Mouse (Mus musculus) liver, postnatal 0 days (tissue): ENCODE data around the gene Msl1. TPM values are rescaled to one million over a fixed set of nuclear protein-coding genes. Genes with fewer than 3 reads are reported as not detected.
A peak's percentile ranks its signal among the peaks of the same experiment; 100 is the strongest.

Experiments
- ATAC-seq: fragments of 200-750 bp; cut with Nextera tagmentation; 2 replicates; pipeline ENCODE4 v1.8.0; 2017; ENCODE audit warnings: mild to moderate bottlenecking, moderate library complexity
- DNase-seq: peaks from one replicate; pipeline ENCODE4 v3.0.0-alpha.2; 2016
- H3K27ac ChIP-seq: fragments of 300-500 bp; sonication (generic); 2 replicates; pipeline ENCODE4 v1.5.1; 2014; ENCODE audit warnings: antibody characterized with exemption, moderate library complexity, mild to moderate bottlenecking, low read depth
- H3K27me3 ChIP-seq: fragments of 300-500 bp; sonication (generic); 2 replicates; pipeline ENCODE4 v1.6.1; 2014; ENCODE audit warnings: low read length, control low read depth, mixed read lengths; ENCODE audit not compliant: insufficient read depth
- H3K36me3 ChIP-seq: fragments of 300-500 bp; sonication (generic); replicated peaks from 2 replicates; pipeline ENCODE4 v1.6.1; 2014; ENCODE audit warnings: mild to moderate bottlenecking, control low read depth, low read length, moderate library complexity, mixed read lengths; ENCODE audit not compliant: insufficient read depth
- H3K4me1 ChIP-seq: fragments of 300-500 bp; sonication (generic); 2 replicates; pipeline ENCODE4 v1.6.1; 2014; ENCODE audit warnings: antibody characterized with exemption, mild to moderate bottlenecking, control low read depth; ENCODE audit not compliant: insufficient read depth
- H3K4me2 ChIP-seq: fragments of 300-500 bp; sonication (generic); 2 replicates; pipeline ENCODE4 v1.6.1; 2014; ENCODE audit warnings: low read depth, mild to moderate bottlenecking, low read length, moderate library complexity, mixed read lengths
- H3K4me3 ChIP-seq: fragments of 300-500 bp; sonication (generic); 2 replicates; pipeline ENCODE4 v1.5.1; 2014; ENCODE audit warnings: low read depth, low read length
- H3K9ac ChIP-seq: fragments of 300-500 bp; sonication (generic); replicated peaks from 2 replicates; pipeline ENCODE4 v1.6.1; 2014; ENCODE audit warnings: mild to moderate bottlenecking, moderate library complexity
- H3K9me3 ChIP-seq: fragments of 300-500 bp; sonication (generic); 2 replicates; pipeline ENCODE4 v1.6.1; 2016; ENCODE audit warnings: mild to moderate bottlenecking, control low read depth, low read length, mixed read lengths
- CTCF ChIP-seq: sonication (generic); IDR thresholded peaks from 2 replicates; pipeline ENCODE4 v1.5.1; 2016; ENCODE audit warnings: antibody characterized with exemption, low read depth
- EP300 ChIP-seq: IDR thresholded peaks from 2 replicates; pipeline ENCODE4 v1.6.1; 2016; ENCODE audit warnings: antibody characterized with exemption, low read depth, mild to moderate bottlenecking
- WGBS: fragments of 180-500 bp; shearing (Covaris S2); extraction: QIAGEN DNeasy Blood & Tissue Kit; methylation state at CpG from one replicate; pipeline ENCODE4 v1.1.7; 2014; ENCODE audit not compliant: insufficient replicate concordance; 5-methylcytosine and 5-hydroxymethylcytosine counted together
- polyA plus RNA-seq: library from polyadenylated mRNA; unstranded; fragments of >200 nt; fragmentation: Nextera tagmentation; extraction: Ambion mirVana; gene quantifications from 2 replicates; pipeline ENCODE4 v1.2.1, GENCODE M21; 2015

The Msl1 gene
- polyA plus RNA-seq, 1 experiment from 2014 or later: 5.4 TPM

DNA sequence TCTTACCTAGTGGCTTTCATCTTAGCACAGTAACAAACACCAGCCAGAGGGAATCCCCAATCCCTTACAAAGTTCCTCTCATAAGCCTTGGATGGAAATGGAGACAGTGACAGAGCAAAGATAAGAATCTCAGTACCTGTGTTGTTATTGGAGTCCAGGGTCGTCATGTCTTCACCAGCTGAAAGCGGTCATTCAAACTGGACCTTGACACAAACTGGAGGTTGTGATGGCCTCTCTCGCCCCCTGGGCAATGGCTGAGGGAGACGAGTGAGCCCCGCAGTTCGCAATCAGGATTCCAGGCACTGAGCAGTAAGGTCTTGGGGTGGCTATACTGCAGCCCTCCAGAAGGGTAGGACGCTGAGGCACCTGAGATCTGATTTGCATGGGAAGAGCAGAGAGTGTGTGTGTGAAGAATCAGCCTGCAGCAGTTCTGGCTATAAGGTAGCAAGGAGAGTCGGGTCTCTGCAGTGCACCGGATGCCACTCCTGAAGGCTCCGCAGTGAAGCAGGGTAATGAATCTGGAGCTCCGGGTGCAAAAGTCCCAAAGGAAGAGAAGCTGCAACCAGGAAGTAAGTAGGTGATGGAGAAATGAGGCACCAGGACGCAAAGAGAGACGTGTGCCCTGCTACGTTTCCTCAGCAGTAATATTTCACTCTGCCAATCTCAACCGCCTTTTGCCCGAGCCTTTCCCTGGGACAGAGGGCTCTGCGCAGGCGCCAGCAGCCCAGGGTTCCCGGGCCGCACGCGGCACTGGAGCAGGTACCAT, 20.6 kb upstream of the Msl1 start, which contains the start of gene Nr1d1:
TSS of gene Nr1d1 (minus strand) at position 752 of the 766 bp plus-strand sequence.
- Histone ChIP-seq H3K27ac (peak within 1 kb of the TSS; percentile 94), H3K36me3 (peaks cover 10% of the 10 kb centered on the region), H3K4me3 (peak within 1 kb of the TSS; percentile 53), H3K4me1 (peaks cover 61% of the 10 kb centered on the region), H3K9me3 (no peaks in the 10 kb centered on the region), H3K4me2 (peak within 1 kb of the TSS; percentile 80), H3K9ac (peak within 1 kb of the TSS; percentile 84), H3K27me3 (no peaks in the 10 kb centered on the region)
- no peak for DNase-seq
- no peak for ATAC-seq
- under 1% methylated on average over 22 of the region's 22 CpGs for WGBS
- TF ChIP-seq EP300 (no peak), CTCF (no peak)

DNA sequence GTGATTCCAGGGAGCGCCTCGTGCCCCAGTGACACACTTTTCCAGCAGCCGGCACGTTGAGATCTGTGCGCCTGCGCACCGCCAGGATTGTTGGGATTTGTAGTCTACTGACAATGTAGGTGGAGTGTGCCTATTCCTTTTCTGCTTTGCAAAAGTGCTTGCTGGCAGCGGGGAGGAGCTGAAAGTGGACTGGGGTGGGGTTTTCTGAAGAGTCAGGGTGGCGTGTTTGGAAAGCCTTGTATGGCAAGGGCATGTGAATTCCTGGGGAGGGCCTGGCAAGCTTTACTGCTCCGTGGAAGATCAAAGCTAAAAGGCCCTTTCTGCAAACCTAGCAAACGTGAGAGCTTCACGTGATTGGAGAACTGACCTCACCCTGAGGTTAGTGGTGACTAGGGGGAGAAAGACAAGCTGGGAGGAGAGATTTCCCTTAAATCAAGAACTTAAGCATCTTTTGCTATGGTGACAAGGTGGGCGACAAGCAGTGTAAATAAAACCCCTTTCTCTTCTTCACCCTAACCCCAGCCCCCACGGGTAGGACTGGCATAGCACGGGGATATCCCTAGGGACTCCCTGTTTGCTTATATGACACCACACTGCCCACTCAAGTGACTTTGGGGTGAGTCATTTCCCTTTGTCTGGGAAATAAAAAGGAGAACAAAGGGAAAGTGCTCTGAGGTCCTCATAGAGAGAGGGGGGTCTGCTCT, 19.8 kb upstream of the Msl1 start:
- H3K36me3 ChIP-seq: peaks cover 7% of the 10 kb centered on the region
- peaks cover 57% of the 10 kb centered on the region for H3K4me1 ChIP-seq
- no peaks in the 10 kb centered on the region for H3K9me3 ChIP-seq
- no peaks in the 10 kb centered on the region for H3K27me3 ChIP-seq
- ATAC-seq (peak; percentile 64), DNase-seq (peak; percentile 92)
- peak overlapping the region; percentile 89 for H3K27ac ChIP-seq
- H3K4me2 ChIP-seq: peak overlapping the region; percentile 80
- peak overlapping the region; percentile 53 for H3K4me3 ChIP-seq
- TF ChIP-seq CTCF (no peak), EP300 (no peak; the same call in 1 of the 2 replicates)
- 2% methylated on average over 15 of the region's 15 CpGs for WGBS
- H3K9ac ChIP-seq: peak overlapping the region; percentile 84

DNA sequence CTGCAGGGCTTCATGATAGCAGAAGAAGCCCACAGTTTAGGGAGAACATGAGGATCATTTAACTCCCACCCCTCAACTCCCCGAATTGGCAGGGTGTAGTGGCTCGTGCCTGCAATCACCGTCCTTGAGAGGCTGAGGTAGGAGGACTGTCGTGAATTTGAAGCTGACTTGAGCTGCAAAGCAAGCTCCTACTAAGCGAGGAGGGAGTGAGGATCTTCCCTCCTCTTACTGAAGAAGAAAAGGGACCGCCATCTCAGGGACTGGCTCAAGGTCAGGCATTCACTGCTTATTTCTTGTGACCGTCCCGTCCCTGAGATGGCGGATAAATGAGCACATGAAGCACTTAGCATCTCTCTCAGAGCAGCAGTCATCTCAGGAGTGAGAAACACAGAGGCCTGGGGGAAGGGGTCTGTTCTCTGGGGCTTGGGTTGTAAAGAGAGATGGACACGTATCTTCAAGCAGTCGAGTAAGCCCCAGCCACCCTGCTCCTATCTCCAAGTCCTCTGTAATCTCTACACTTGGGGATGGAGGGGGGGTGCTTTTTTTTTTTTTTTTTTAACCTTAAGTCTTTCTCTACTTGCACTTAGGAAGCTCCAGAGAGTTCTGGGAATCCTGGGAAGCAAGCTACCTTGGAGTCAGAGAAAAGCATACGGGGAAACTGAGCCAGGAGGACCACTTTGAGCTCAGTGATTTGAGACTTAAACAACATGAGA, 19.1 kb upstream of the Msl1 start:
- Histone ChIP-seq H3K4me1 (peaks cover 57% of the 10 kb centered on the region), H3K9me3 (no peaks in the 10 kb centered on the region), H3K27me3 (no peaks in the 10 kb centered on the region), H3K27ac (peak overlapping the region; percentile 89), H3K9ac (peak overlapping the region; percentile 84), H3K36me3 (peaks cover 3% of the 10 kb centered on the region; the same call in 1 of the 2 replicates), H3K4me3 (peak overlapping the region; percentile 53; the same call in 1 of the 2 replicates), H3K4me2 (peak overlapping the region; percentile 80)
- TF ChIP-seq CTCF (no peak), EP300 (no peak)
- 41% methylated on average over 12 of the region's 12 CpGs for WGBS
- DNase-seq (peak; percentile 13), ATAC-seq (no peak)

DNA sequence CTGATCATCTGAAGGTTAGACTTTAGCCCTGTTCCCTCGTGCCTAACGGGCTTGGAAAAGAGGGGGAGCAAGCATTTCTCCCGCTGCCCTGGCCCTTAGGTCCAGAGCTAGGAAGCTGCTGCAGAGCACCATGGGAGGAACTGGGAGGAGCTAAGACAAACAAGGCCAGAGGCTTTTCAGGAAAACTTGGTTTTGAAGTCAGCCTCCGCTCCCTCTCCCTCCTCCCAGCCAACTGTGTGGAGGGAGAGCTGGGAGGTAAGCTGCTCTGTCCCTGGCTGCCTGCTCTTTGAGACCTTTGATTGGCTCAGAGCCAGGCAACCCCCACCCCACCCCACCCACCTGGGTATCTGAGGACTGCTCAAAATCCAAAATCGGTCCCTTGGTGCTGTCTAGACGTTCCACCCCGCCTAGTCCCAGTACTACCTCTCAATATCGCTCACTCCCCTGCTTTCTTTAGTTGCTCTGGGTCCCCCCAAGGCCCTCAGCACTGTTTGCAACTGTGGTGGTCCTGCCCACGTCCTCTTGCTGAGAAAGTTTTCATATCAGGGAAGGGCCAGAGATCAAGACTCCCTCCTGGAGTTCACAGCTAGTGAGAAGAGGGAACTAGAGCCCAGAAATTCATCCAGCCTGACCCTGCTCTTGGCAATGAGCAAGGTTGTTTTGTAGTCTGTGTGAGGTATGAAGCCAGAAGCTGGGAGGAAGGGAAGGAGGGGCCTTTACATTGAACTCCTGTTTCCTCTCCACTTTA, 18.3 kb upstream of the Msl1 start:
- Histone ChIP-seq H3K27me3 (no peaks in the 10 kb centered on the region), H3K9ac (peak overlapping the region; percentile 84), H3K4me3 (no peak overlapping the region), H3K4me1 (peaks cover 58% of the 10 kb centered on the region), H3K27ac (peak overlapping the region; percentile 89), H3K36me3 (no peaks in the 10 kb centered on the region), H3K4me2 (peak overlapping the region; percentile 80), H3K9me3 (no peaks in the 10 kb centered on the region)
- no peak for ATAC-seq
- TF ChIP-seq EP300 (no peak), CTCF (no peak)
- 14% methylated on average over 9 of the region's 9 CpGs for WGBS
- peak; percentile 25 for DNase-seq

DNA sequence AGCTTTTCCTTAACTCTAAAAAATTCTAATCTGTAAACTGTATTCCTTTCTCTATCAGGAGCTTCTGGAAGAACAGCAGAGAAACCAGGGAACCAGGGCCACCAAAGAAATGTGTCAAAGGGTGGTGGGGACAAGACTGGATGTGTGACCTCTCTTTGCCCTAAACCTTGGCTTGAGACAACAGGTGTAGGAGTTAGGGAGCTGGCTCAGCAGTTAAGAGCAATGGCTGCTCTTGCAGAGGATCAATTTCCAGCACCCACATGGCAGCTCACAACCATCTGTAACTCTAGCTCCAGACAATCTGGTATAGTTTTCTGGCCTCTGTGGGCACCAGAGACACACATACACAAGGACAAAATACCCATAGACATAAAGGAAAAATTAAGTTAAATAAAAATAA, 17.4 kb upstream of the Msl1 start:
- TF ChIP-seq CTCF (no peak), EP300 (no peak)
- no peak overlapping the region for H3K9ac ChIP-seq
- H3K27me3 ChIP-seq: no peaks in the 10 kb centered on the region
- no peaks in the 10 kb centered on the region for H3K36me3 ChIP-seq
- peaks cover 57% of the 10 kb centered on the region for H3K4me1 ChIP-seq
- H3K4me3 ChIP-seq: no peak overlapping the region
- H3K4me2 ChIP-seq: no peak overlapping the region
- no peak for DNase-seq
- H3K9me3 ChIP-seq: no peaks in the 10 kb centered on the region
- ATAC-seq: no peak
- no peak overlapping the region for H3K27ac ChIP-seq
